Mouse (Mus musculus): Measurements from ENCODE around the gene Cdkn2d. TPM values are rescaled to one million over a fixed set of nuclear protein-coding genes. Genes with fewer than 3 reads are reported as not detected.
"Not testable (repeated sequence)": the region's sequence is repeated elsewhere in the genome, so short reads cannot be mapped to it uniquely, and the experiment has no call there.

The Cdkn2d gene
- 10 to 100 TPM; 58.9 to 62.0 TPM for total RNA-seq (2021)
- long read RNA-seq, experiment 1, transcript Cdkn2d-203 (2 exons, 1,423 nt), result major isoform, 63 of 65 reads
- long read RNA-seq, experiment 1, partial matches to known transcripts, result 0 of 65 reads
- long read RNA-seq, experiment 1, other reads (novel, unspliced or antisense), result 0 of 65 reads
- long read RNA-seq, experiment 2, transcript Cdkn2d-203 (2 exons, 1,423 nt), result major isoform, 109 of 113 reads
- long read RNA-seq, experiment 2, partial matches to known transcripts, result 0 of 113 reads
- long read RNA-seq, experiment 2, other reads (novel, unspliced or antisense), result 3 of 113 reads

DNA sequence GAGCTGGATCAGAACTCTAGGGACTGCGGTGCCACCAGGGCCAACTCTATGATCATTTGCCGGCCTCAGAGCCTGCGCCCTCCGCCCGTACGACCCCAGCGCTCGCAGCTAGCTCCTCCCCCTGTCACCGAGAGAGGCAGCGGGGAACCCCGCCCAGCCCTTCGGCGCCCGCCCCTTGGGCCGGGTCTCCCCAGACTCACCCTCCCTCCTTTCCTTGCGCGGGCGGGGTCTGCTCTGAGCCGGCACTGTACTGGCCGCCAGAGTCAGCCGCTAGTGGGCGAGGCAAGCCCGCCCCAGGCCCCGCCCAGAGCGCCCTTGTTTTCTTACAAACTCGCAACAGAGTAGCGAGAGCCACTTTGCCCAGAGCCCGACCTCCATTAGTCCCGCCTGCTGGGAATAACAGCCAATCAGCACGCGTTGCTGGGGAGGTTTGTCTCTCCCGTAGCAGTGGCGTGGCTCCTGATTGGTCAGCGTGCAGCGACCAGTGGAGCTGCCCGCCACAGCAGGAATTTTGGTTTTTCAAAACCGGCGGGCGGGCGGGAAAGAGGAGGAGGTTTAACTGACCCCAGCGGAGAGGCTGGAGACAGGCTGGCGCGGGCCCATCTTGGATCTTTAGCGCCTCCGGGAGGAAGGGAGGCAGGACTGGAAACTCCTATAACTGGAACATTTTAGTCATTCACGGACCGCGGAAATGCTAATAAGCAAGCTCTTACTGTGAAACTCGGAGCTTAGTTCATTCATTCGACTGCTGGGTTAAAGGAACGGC is at the start of gene Cdkn2d:
Gene Cdkn2d (minus strand): TSS at position 386 of the 766 bp plus-strand sequence.
- DNase-seq (ENCODE audit: low spot score in 2 of 2), result peak; percentile 99 to 100

DNA sequence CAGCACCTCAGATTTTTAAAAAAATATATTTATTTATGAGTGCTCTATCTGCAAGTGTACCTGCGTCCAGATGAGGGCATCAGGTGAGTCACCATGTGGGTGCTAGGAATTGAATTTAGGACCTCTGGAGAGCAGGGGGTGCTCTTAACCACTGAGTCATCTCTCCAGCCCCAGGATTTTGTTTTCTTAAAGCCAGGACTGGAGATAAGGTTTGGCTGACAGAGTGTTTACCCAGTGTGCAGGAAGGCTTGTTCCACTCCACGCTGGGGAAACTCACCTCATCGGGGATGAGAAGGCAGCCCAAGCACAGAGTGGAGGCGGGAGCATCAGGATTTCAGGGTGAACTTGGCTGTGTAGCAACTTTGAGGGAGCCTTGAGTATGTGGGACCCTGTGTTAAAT is 49.2 kb upstream of the Cdkn2d start:
- no peak for DNase-seq (ENCODE audit: low spot score in 2 of 2)

DNA sequence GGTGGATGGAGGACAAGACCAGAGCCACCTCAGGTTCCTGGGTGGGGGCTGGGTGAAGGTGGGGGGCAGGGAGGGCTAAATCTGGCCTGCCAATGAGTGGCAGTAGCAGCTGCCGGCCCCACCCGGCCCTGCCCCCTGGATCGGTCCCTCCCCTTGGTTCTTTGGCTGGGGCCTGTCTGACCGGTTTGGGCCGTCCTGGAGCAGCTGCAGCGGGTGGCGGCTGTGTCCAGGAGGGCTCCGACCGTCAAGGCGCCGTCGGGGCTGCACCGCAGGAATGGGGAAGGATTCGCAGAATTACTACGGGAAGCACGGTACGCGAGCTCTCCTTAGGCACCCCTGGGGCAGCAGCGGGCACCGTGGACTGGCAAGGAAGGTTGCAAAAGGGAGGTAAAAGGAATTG is 46.4 kb upstream of the Cdkn2d start:
- no peak for DNase-seq (ENCODE audit: low spot score in 2 of 2)

DNA sequence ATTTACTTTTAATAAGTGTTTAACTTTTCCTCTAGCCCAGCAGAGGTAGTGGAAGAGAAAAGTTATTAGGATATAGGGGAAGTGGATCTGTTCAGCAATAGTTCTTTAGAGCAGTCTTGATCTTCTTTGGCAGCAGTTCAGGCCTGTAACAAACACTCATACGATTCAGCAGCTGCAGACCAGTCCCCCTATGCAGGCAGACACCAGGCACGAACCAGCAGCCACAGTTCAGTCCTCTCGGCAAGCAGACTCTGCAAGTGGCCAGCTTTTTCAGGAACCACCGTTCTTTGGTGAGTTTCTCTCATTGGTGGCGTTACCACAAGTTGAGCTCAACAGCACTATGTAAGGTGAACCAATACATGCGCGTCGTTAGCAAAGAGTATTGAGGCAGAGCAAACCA is 45.3 kb upstream of the Cdkn2d start:
- no peak for DNase-seq (ENCODE audit: low spot score in 2 of 2)

DNA sequence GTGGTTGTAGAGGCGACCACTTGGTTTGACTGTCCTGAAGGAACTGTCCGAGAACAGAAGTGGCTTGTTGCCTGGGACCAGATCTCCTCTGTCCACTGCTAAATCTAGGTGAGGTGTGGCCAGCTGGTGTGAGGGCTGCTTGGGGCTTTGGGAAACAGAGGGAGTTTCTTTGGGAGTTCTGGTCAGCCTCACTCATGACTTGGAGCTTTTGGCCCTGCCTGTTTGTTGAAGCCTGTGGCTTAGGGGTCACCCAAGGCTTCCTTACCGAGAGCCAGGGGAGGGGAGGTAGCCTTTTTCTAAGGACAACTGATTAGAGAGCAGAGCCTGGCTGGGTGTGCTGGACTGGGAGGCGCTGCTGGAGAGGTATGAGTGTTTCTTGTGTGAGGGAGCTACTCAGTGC is 44.2 kb upstream of the Cdkn2d start:
- no peak for DNase-seq (ENCODE audit: low spot score in 2 of 2)

DNA sequence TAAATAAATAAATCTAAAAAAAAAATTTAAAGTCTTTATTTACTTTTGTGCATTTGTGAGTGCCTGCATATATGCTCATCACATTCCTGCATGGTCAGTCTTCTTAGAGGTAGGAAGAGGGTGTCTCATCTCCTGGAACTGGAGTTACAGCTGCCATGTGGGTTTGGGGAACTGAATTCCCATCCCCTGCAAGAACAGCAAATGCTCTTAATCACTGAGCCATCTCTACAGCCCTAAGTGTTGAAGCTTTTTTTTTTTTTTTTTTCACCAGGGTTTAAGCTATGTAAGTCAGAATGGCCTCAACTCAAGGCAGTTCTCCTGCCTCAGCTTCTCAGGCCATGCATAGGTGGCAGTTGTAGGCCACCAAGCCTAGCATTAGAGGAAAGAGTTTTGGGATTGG is 43.5 kb upstream of the Cdkn2d start:
- DNase-seq (ENCODE audit: low spot score in 2 of 2), result no peak

DNA sequence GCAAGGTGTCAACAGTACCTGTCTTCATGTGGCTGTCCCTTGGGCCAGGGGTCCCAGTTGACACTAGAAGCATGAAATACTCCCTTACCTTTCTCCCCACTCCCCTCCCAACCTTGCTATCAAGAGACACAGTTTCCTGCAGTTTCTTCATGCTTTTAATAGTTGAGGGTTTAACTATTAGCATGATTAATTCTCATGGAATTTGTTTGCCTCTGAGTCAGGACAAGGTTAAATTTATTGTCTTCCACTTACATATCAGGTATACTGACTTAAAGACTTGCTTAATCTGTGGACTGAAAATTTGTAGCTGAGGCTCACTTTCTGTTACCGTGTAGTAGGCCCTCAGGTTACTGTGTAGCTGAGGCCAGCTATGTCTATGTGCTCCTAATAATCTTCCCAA is 42.3 kb upstream of the Cdkn2d start:
- DNase-seq (ENCODE audit: low spot score in 2 of 2), result no peak

DNA sequence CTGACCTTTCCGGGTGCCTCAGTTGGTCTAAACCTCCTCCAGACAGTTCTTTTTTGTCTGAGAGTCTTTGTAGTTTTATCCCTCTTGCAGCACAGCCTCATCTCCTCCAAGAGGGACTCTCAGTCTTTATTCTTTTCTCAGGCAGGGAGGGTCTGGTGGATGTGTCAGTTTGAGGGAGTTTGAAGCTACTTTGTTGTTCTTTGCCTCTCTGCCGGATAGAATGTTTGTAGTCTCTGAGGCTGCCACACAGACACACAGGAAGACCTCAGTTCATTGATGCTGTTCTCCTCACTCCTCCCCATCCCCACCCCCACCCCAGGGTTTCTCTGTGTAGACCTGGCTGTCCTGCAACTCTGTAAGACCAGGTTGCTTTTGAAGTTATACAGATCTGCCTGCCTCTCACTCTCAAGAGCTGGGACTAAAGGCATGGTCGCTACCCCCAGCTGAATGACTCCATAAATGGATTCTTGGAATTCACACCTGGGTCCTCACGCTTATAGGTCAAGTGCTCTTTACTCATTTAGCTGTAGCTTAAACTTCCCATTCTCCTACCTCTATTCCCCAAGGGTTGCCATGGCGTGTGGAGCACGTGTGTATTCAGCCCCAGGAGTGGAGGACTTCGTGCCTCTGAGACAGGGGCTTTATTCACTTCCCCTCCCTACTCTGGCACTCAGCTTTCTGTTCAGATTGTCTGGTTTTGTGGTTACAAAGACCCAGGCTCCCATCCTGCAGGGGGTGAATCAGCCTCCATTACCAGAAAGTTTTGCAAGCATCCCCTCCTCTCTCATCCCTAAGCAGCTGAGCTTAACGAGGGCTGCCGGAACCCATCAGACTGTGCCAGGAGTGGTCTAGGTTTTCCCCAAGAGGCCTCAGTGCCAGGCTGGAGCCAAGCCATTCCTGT is 41.2 kb upstream of the Cdkn2d start:
- DNase-seq (ENCODE audit: low spot score in 2 of 2), result no peak

DNA sequence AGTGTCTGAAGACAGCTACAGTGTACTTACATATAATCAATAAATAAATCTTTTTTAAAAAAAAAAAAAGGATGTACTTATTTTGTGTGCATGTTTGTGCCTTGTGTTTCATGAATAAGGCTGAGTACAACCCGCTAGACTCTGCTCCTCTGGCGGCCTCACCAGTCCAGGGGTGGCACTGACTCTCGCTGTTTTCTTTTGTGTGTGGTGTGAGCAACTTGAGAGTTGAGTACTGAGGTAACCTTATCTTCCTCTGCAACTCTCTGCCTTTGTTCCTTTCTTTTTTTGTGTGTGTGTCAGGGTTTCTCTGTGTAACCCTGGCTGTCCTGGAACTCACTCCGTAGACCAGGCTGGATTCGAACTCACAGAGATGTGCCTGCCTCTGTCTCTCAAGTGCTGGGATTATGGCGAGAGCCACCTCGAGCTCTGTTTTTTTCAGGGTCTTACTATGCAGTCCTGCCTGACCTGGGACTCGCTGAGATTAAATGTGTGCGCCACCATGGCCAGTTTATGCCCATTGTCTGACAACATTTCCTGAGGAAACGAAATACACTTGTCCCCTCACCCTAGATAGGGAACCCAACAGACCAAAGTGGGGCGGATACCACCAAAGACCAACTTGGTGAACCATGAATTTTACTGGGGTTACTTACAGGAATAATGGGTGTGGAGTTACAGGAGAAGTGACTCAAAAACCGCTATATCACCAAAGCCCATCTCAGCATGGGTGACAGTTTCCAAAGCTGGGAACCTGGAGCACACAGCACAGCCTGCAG is 40.3 kb upstream of the Cdkn2d start:
- DNase-seq (ENCODE audit: low spot score in 2 of 2), result no peak

DNA sequence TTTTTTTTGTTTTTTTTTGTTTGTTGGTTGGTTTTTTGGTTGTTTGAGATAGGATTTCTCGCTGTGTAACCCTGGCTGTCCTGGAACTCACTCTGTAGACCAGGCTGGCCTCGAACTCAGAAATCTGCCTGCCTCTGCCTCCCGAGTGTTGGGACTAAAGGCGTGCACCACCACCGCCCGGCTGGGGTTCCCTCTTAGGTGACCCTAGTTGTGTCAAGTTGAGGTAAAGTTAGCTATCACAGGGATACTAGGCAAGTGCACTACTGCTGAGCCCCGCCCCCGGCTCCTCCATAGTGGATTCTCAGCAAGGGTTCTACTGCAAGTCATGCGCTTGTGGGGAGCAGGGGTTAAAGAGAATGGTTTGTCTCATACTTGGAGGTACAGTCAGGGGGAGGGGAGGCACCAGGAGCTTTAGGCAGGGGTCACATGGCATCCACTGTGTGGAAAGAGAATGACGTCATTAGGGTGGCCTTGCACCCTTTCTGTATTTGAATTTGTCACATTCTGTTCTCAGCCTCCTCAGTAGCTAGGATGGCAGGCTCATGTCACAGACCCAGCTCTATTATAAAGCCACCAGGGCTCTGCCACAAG is 38.6 kb upstream of the Cdkn2d start:
- DNase-seq (ENCODE audit: low spot score in 2 of 2), result no peak

DNA sequence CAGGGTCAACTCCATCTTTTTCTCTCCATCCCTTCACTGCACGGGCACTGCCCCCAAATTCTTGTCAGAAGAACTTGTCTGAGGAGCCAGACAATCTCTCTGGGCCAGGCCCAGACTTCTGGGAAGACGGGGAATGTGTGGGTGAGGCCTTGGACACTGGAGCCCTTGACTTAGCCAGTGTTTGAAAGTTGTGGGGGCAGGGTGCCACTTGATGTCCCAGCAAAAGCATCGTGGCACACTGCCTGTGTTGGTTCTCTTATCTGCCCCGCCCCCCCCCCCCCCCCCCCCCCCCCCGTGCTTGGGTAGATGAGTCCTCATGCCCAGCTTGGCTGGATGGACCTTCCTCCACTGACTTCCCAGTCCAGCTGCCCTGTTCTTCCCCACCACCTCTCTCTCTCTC is 37.8 kb upstream of the Cdkn2d start:
- no peak for DNase-seq (ENCODE audit: low spot score in 2 of 2)

DNA sequence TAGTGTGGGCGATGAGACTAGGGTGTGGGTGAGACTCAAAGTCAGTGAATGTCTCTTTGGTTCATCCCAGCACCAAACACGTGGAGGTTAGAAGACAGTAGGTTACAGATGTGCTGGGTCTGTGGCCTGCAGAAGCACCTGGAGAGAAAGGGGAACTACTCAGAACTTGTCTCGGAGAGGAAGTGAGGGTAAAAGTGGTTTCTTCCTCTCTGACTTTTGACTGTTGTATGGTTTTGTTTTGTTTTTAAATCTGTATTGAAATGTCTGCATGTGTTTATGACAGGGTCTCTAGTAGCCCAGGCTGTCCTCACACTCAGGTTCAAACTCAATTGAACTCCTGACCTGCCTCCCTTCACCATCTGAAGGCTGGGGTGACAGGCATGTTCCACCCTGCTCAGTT is 36.8 kb upstream of the Cdkn2d start:
- no peak for DNase-seq (ENCODE audit: low spot score in 2 of 2)

DNA sequence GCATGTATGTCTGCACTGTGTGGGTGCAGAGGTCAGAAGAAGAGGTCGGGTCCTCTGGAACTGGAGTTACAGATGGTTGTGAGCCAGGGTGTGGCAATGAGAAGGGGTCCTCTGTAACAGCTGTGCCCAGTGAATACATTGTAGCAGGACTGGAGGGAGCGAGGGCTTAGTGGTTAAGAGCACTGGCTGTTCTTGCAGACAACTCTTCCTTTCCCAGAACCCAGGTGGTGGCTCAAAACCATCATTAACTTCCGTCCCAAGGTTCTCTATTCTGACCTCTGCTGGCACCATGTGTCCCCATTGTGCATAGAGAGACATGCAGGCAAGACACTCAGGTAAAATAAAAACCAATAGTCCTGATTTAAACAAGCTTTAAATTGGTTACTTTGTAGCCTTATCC is 36.4 kb upstream of the Cdkn2d start:
- no peak for DNase-seq (ENCODE audit: low spot score in 2 of 2)

DNA sequence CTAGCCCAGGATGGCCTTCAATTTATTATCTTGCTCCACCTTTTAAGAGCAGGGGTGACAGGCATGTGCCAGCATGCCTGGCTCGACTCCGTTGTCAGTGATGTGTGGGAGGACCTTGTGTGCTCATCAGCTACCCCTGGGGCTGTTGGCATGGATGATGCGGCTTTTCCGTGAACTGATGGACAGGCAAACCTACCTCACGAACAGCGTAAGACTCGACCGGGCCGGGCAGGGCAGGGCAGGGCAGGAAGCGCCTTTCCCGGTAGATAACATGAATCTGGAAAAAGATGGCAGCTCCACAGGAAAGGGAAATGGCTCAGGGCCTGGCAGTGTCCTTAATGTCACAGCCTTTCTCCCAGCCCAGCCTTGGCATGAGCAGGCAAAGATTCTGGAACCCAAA is 33.1 kb upstream of the Cdkn2d start:
- no peak for DNase-seq (ENCODE audit: low spot score in 2 of 2)

DNA sequence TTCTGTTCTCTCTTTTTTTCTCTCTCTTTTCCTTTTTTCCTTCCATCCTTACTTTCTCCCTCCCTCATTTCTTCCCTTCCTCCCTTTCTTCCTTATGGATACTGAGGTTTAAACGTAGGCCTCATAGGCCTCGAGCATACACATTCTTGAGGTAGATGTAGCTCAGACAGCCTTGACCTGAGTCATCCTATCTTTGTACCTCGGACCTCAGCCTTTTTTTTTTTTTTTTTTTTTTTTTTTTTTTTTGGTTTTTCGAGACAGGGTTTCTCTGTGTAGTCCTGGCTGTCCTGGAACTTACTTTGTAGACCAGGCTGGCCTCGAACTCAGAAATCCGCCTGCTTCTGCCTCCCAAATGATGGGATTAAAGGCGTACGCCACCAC is 31.7 kb upstream of the Cdkn2d start:
- DNase-seq (ENCODE audit: low spot score in 2 of 2), result not testable (repeated sequence)

DNA sequence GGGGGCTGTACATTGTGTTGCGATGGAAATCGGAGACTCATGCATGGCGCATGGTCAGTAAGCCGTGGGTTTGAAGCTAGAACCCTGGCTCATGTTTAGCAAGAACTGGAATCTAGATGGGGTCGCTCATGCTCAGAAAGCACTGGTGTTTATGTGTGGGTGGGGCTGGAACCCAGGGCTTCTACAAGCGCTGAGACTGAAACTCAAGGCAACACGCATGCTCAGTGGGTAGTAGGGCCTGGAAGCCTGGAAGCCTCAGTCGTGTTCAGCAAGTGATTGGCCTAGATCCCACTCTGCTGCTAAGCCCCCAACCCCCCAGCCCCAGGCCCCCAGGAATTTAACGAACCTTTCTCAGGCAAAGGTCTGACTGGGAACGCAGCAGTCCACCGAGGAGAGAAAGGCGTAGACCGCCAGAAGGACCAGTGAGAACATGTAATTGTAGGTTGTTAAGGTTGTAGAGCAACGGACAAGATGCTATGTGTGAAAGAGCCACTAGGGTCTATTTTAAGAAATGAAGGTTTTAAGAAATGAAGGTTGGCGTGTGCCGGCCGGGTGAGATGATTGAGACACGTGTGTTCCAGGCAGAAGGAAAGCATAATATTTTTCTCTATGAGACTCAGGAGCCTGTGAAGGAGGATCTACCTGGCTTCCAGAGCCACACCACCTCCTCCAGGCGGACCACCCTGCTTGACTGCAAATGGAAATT is 31.2 kb upstream of the Cdkn2d start:
- no peak for DNase-seq (ENCODE audit: low spot score in 2 of 2)

DNA sequence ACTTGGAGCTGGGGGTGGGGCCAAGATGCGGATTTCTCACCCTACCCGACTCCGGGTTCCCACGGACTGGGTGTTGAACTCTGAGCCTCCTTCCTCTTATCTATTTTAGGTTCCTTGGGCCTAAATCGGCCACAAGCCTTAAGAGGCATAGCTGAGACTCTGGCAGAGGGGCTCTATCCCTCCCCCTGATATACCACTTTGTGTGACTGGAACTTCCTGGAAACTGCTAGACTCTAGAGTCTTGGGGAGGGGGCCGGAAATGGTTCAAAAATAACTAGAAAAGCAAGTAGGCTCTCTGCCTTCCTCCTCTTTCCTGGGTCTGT is 30.3 kb upstream of the Cdkn2d start:
- DNase-seq (ENCODE audit: low spot score in 2 of 2), result peak; percentile 12 to 39

DNA sequence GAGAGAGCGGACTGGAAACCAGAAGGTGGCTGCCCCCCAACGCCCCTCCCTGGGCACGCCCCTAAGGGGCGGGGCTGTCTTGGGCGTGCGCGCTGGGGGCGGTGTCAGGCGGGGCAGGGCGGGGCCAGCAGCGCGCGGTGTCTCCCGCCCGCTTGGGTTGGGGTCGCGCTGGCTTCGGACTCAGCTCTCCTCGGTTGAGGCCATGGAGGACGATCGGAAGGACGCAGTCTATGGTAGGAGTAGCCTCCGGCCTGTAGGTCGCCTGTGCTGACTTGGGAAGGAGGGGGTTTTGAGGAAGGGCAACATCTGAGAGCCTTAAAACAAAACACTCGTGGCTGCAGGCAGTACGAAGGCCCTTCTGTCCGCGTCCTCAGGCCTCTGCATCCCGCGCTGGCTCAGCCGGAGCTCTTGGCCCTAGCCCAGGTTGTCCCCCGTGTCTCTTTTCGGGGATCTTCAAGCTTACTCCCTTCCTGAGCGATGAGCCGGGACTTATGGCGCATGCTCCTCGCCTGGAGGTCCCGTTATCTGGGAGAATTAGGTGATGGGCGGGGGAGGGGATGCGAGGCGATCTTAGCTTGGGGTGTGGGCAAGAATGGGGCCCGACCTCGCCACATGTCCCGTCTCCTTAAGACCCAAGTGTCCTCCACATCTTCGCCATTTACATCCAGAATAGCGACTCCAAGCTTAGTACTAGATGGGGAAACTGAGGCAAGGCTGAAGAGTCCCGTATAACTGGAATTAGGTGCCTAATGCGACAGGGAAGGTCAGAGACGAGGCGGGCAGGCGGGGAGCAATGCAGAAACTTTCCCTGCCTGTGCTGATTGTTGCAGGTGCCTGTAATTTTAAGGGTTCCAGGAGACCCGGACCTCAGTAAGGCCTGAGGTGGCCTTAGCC is 29.7 kb upstream of the Cdkn2d start, which contains the start of gene Slc44a2:
Gene Slc44a2 (plus strand): TSS at position 80 of the 894 bp plus-strand sequence.
- DNase-seq (ENCODE audit: low spot score in 2 of 2), result peak; percentile 72 to 75

DNA sequence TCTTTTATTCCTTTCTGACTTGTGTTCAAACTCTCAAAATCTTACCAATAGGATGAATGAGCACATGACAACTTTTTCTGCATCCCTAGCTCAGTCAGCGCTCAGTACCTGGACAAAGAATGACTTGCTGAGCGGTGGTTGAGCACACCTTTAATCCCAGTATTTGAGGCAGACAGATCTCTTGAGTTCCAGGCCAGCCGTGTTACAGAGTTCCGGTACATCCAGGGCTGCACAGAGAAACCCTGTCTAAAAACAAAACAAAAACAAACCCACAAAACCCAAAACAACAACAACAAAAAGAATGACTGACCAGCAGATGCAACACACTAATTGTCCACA is 29.0 kb upstream of the Cdkn2d start:
- DNase-seq (ENCODE audit: low spot score in 2 of 2), result no peak

All from layer of hippocampus, postnatal 14 days (tissue).